Mouse (Mus musculus) gastrocnemius, adult 2 months (tissue): ENCODE measurements around the gene Tlr8. TPM values are rescaled to one million over a fixed set of nuclear protein-coding genes. Genes with fewer than 3 reads are reported as not detected.
"Not testable (repeated sequence)": the region's sequence is repeated elsewhere in the genome, so short reads cannot be mapped to it uniquely, and the experiment has no call there.

Experiments used
- DNase-seq: peaks from one replicate; pipeline ENCODE4 v3.0.0; 2022
- H3K27ac ChIP-seq: fragments of 200-600 bp; 2 replicates; pipeline ENCODE4 v1.8.1; 2022; ENCODE audit warnings: mild to moderate bottlenecking
- H3K4me3 ChIP-seq: fragments of 200-600 bp; 2 replicates; pipeline ENCODE4 v1.8.1; 2022; ENCODE audit warnings: mild to moderate bottlenecking, moderate library complexity
- CTCF ChIP-seq: fragments of 200-600 bp; IDR thresholded peaks from 2 replicates; pipeline ENCODE4 v1.8.1; 2022; ENCODE audit warnings: antibody characterized with exemption, mild to moderate bottlenecking, moderate library complexity
- intact Hi-C: fragments of 180-260 bp; cut with DNase I; formaldehyde crosslinking; loops from one replicate; pipeline ENCODE4 v1.15.1; 2025
- long read RNA-seq, 2 experiments: library from polyadenylated mRNA; stranded (forward); transcript quantifications; one replicate each; pipeline ENCODE4 v2.0.0; 2021
- total RNA-seq, 2 experiments: library from RNA; stranded (reverse); gene quantifications; 2 replicates each; pipeline ENCODE4 v1.2.3; 2021

Gene Tlr8
- under 1 TPM; 0.36 to 0.73 TPM for total RNA-seq
- long read RNA-seq, experiment 1, result 0 reads
- long read RNA-seq, experiment 2, result 0 reads

GRCm38 (mm10) chrX:167264086-167264485 lies at the start of gene Tlr8:
Tlr8 (minus strand) TSS chrX:167264329.
- peak within 1 kb of the TSS; percentile 11; the same call in 1 of the 2 replicates for H3K4me3 ChIP-seq
- intact Hi-C loops, result no loop called here
- no peak for TF ChIP-seq CTCF
- no peak within 1 kb of the TSS for H3K27ac ChIP-seq
- no peak for DNase-seq

- DNase-seq, H3K4me3 ChIP-seq, intact Hi-C loops, H3K27ac ChIP-seq: not testable (repeated sequence)
These were observed 37.9 kb upstream of the Tlr8 start for GRCm38 (mm10) chrX:167302061-167302460.

- Histone ChIP-seq H3K27ac (no peak overlapping the region), H3K4me3 (peak overlapping the region; percentile 36; the same call in 1 of the 2 replicates)
- TF ChIP-seq CTCF, result peak; percentile 67
- intact Hi-C loops, result no loop called here
- DNase-seq, result peak; percentile 61
These were observed 12.8 kb upstream of the Tlr8 start for GRCm38 (mm10) chrX:167276953-167277352.

- Histone ChIP-seq H3K27ac (no peak overlapping the region), H3K4me3 (peak overlapping the region; percentile 36; the same call in 1 of the 2 replicates)
- TF ChIP-seq CTCF, result no peak
- intact Hi-C loops, result no loop called here
- no peak for DNase-seq
These were observed 12.4 kb upstream of the Tlr8 start for GRCm38 (mm10) chrX:167276551-167276950.

- Histone ChIP-seq H3K4me3 (peak overlapping the region; percentile 11; the same call in 1 of the 2 replicates), H3K27ac (no peak overlapping the region)
- intact Hi-C loops, result no loop called here
- DNase-seq, result no peak
- no peak for TF ChIP-seq CTCF
These were observed 599 bp downstream of the Tlr8 start for GRCm38 (mm10) chrX:167263530-167263929.

- no peak for TF ChIP-seq CTCF
- intact Hi-C loops, result no loop called here
These were observed 22.4 kb downstream of the Tlr8 start for GRCm38 (mm10) chrX:167241736-167242135.

GRCm38 (mm10) chrX:167239293-167239921 lies 24.7 kb downstream of the Tlr8 start:
- H3K27ac ChIP-seq, result no peak overlapping the region
- H3K4me3 ChIP-seq, result no peak overlapping the region
- TF ChIP-seq CTCF, result no peak
- intact Hi-C loops, result loop anchor here (10.0 kb wide), 1 partner anchor 1075 kb away; no protein-coding TSS in a partner anchor
- no peak for DNase-seq

More at GRCm38 (mm10) chrX:167241736-167242135, 22.4 kb downstream of the Tlr8 start:
- no peak overlapping the region for H3K4me3 ChIP-seq
- DNase-seq, result no peak
- H3K27ac ChIP-seq, result no peak overlapping the region

GRCm38 (mm10) chrX:167233104-167233687 lies 30.9 kb downstream of the Tlr8 start:
- TF ChIP-seq CTCF, result peak; percentile 78
- no peak overlapping the region for H3K4me3 ChIP-seq
- intact Hi-C loops, result loop anchor here (1.0 to 10.0 kb wide), 2 partner anchors 572 to 1068 kb away; no protein-coding TSS in a partner anchor
- H3K27ac ChIP-seq, result peak overlapping the region; percentile 49
- DNase-seq, result peak; percentile 69

GRCm38 (mm10) chrX:167231150-167231549 lies 33.0 kb downstream of the Tlr8 start:
- intact Hi-C loops, result loop anchor here (10.0 kb wide), 1 partner anchor 1066 kb away; no protein-coding TSS in a partner anchor
- H3K27ac ChIP-seq, result no peak overlapping the region
- TF ChIP-seq CTCF, result no peak
- no peak overlapping the region for H3K4me3 ChIP-seq
- no peak for DNase-seq

GRCm38 (mm10) chrX:167229819-167230218 lies 34.3 kb downstream of the Tlr8 start:
- no peak overlapping the region for H3K27ac ChIP-seq
- intact Hi-C loops, result loop anchor here (10.0 kb wide), 1 partner anchor 1065 kb away; no protein-coding TSS in a partner anchor
- TF ChIP-seq CTCF, result no peak

GRCm38 (mm10) chrX:167229206-167229605 lies 34.9 kb downstream of the Tlr8 start:
- Histone ChIP-seq H3K4me3 (no peak overlapping the region), H3K27ac (no peak overlapping the region)
- TF ChIP-seq CTCF, result peak; percentile 66
- intact Hi-C loops, result no loop called here
- DNase-seq, result peak; percentile 65

More at GRCm38 (mm10) chrX:167229819-167230218, 34.3 kb downstream of the Tlr8 start:
- H3K4me3 ChIP-seq, result no peak overlapping the region
- no peak for DNase-seq

- no peak overlapping the region for H3K27ac ChIP-seq
- intact Hi-C loops, result no loop called here
- no peak for DNase-seq
- TF ChIP-seq CTCF, result no peak
- no peak overlapping the region for H3K4me3 ChIP-seq
These were observed 36.4 kb downstream of the Tlr8 start for GRCm38 (mm10) chrX:167227756-167228155.

- no peak overlapping the region for H3K4me3 ChIP-seq
- intact Hi-C loops, result no loop called here
- no peak overlapping the region for H3K27ac ChIP-seq
- no peak for DNase-seq
- no peak for TF ChIP-seq CTCF
These were observed 37.0 kb downstream of the Tlr8 start for GRCm38 (mm10) chrX:167227138-167227537.
